Mouse (Mus musculus) bone marrow, adult 2 months (tissue): ENCODE measurements around the gene Pfkl.

Source experiments
- CTCF ChIP-seq: fragments of 200-500 bp; IDR thresholded peaks from 2 replicates; pipeline ENCODE4 v1.5.1; 2011; ENCODE audit warnings: low read length, control low read depth; ENCODE audit not compliant: control insufficient read depth, insufficient read depth
- POLR2A ChIP-seq: fragments of 200-500 bp; IDR thresholded peaks from 2 replicates; pipeline ENCODE4 v1.6.1; 2011; ENCODE audit warnings: low read depth, mild to moderate bottlenecking, control low read depth, low read length, borderline replicate concordance; ENCODE audit not compliant: control insufficient read depth

DNA sequence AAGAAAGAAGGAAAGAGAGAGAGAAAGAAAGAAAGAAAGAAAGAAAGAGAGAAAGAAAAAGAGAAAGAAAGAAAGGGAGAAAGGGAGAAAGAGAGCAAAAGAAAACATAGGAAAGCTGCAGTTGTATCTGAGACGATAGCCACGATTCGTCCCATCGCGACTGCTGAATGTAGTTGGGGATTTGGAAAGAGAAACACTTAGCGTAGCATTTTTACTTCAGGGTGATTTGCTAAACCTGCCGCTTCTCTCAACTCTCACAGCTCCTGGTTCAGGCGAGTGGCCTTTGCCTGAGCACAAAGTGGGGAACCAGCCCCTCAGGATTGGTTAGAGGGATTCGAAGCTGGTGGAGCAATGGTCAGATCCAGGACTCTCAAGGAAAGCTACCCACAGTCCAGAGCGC, 452 bp upstream of the Pfkl start:
- TF ChIP-seq CTCF (no peak), POLR2A (no peak)
